Mouse (Mus musculus): ENCODE results near the gene Tmem200b.

GRCm38 (mm10) chr4:131890692-131891091 is 30.9 kb upstream of the Tmem200b start:
- no peak for TF ChIP-seq CTCF (IDR thresholded peaks at IDR 0.05)
- no peak for TF ChIP-seq EP300 (IDR thresholded peaks at IDR 0.05; ENCODE audit: insufficient read depth, low read depth, low read length)

Data from heart, adult 2 months (tissue).